Comparison of ENCODE assay signal across 8 mouse cellular contexts in the genomic region with DNA sequence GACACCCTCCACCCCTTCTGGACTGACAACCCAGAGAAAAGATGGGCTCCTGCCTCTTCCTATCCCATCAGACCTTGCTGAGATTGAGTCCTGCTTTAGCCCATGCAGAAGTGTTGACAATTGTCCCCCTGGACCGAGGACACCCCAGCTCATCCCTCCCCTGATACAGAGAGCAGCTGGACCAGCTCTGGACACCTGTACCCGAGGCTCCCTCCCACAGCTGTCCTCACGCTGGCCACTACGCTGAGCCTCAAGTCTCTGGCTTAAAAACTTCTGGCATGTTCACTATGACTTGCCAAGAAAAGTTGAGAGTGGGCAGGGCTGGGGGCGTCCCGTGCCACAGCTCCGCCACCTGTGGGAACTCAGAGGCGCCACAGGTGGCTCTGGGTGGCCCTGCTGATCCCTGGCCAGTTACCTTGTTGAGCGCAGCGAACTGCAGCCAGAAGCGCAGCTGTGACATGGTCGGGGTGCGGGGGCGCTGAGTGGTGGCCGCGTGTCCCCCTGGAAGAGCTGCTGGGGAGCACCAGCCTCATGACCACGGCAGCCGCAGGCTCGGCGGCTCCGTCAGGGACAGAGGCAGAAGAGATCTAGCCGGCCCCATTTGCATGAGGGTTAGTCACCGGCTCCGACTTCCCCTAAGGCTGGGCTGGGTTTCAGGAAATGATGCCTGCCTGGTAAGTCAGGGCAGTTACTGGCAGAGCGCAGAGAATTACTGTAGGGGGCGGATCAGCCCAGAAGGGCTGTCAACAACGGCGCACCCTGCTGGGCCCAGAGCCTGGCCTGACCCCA. TPM values are rescaled to one million over a fixed set of nuclear protein-coding genes. Genes with fewer than 3 reads are reported as not detected.
DNase-seq lines count a peak whose midpoint lies in the region; ATAC-seq and TF ChIP-seq lines count a peak whose summit lies in the region.

No protein-coding gene starts in this region.

- no peak overlapping the region for H3K4me2 ChIP-seq in midbrain, embryonic 11.5 days
- H3K4me2 ChIP-seq in midbrain, embryonic 14.5 days (ENCODE audit: low read length), result no peak overlapping the region
- peak overlapping the region; percentile 67 for H3K4me2 ChIP-seq in intestine, embryonic 15.5 days (replicated peaks)
- H3K4me2 ChIP-seq in limb, embryonic 14.5 days (replicated peaks; ENCODE audit: low read depth, low read length, severe bottlenecking), result peak overlapping the region; percentile 25; the same call in 1 of the 2 replicates

- no peaks in the 10 kb centered on the region for H3K9me3 ChIP-seq in midbrain, embryonic 11.5 days (ENCODE audit: control insufficient read depth, low read length)
- H3K9me3 ChIP-seq in midbrain, embryonic 14.5 days (ENCODE audit: control insufficient read depth, low read length), result no peaks in the 10 kb centered on the region
- H3K9me3 ChIP-seq in intestine, embryonic 15.5 days, result no peaks in the 10 kb centered on the region
- H3K9me3 ChIP-seq in limb, embryonic 14.5 days (ENCODE audit: control insufficient read depth, low read length), result no peaks in the 10 kb centered on the region

- H3K4me1 ChIP-seq in midbrain, embryonic 11.5 days (ENCODE audit: control insufficient read depth, insufficient read depth, low read length), result no peaks in the 10 kb centered on the region
- no peaks in the 10 kb centered on the region for H3K4me1 ChIP-seq in midbrain, embryonic 14.5 days (ENCODE audit: control insufficient read depth, insufficient read depth, low read length)
- peaks cover 14% of the 10 kb centered on the region for H3K4me1 ChIP-seq in bone marrow, adult 2 months (ENCODE audit: control insufficient read depth, insufficient read depth, low read length)
- H3K4me1 ChIP-seq in intestine, embryonic 15.5 days (replicated peaks), result peaks cover 24% of the 10 kb centered on the region
- peaks cover 8% of the 10 kb centered on the region; the same call in 1 of the 2 replicates for H3K4me1 ChIP-seq in limb, embryonic 14.5 days (ENCODE audit: control insufficient read depth, insufficient read depth, low read length)

- TF ChIP-seq CTCF in bone marrow, adult 2 months (IDR thresholded peaks at IDR 0.05; ENCODE audit: control insufficient read depth, insufficient read depth, low read length), result peak; percentile 57; the same call in 1 of the 2 replicates

- ATAC-seq in midbrain, embryonic 11.5 days (ENCODE audit: low FRiP score), result no peak
- no peak for ATAC-seq in midbrain, embryonic 14.5 days (ENCODE audit: low FRiP score, low TSS enrichment)
- peak; percentile 81 for ATAC-seq in intestine, embryonic 15.5 days
- peak; percentile 54; the same call in 1 of the 2 replicates for ATAC-seq in limb, embryonic 14.5 days (ENCODE audit: low FRiP score, low read depth)
- peak; percentile 85 for ATAC-seq in monocyte, adult 5-6 weeks (replicated peaks; ENCODE audit: insufficient number of reproducible peaks, low FRiP score, low TSS enrichment, poor library complexity, severe bottlenecking)

- H3K4me3 ChIP-seq in midbrain, embryonic 11.5 days (ENCODE audit: low read depth, low read length), result no peak overlapping the region
- no peak overlapping the region for H3K4me3 ChIP-seq in midbrain, embryonic 14.5 days (replicated peaks; ENCODE audit: low read depth, low read length)
- peak overlapping the region; percentile 64 for H3K4me3 ChIP-seq in bone marrow, adult 2 months (replicated peaks; ENCODE audit: control insufficient read depth, low read depth, low read length)
- peak overlapping the region; percentile 27 for H3K4me3 ChIP-seq in intestine, embryonic 15.5 days (replicated peaks)
- 0 out of 2 replicates have a peak overlapping the region, but pooled peaks have one; percentile 13 for H3K4me3 ChIP-seq in limb, embryonic 14.5 days (replicated peaks; ENCODE audit: low read length)

- TF ChIP-seq POLR2A in bone marrow, adult 2 months (IDR thresholded peaks at IDR 0.05; ENCODE audit: borderline replicate concordance, control insufficient read depth, low read depth, low read length), result peak; percentile 79; the same call in 1 of the 2 replicates
- no peak for TF ChIP-seq POLR2A in limb, embryonic 14.5 days (IDR thresholded peaks at IDR 0.05; ENCODE audit: borderline replicate concordance, extremely low read depth, insufficient read depth, insufficient read length)

- intact Hi-C loops in gastrocnemius, postnatal 14 days (cut with DNase I; ENCODE audit: low total_unique reads), result no loop called here

- H3K27me3 ChIP-seq in midbrain, embryonic 11.5 days (ENCODE audit: control insufficient read depth, insufficient read depth, low read length), result no peaks in the 10 kb centered on the region
- no peaks in the 10 kb centered on the region for H3K27me3 ChIP-seq in midbrain, embryonic 14.5 days (ENCODE audit: control insufficient read depth, insufficient read depth, low read length)
- no peaks in the 10 kb centered on the region for H3K27me3 ChIP-seq in intestine, embryonic 15.5 days (replicated peaks)
- no peaks in the 10 kb centered on the region for H3K27me3 ChIP-seq in limb, embryonic 14.5 days (ENCODE audit: control insufficient read depth, insufficient read depth, low read length)

- DNase-seq in midbrain, embryonic 11.5 days (ENCODE audit: low spot score, missing footprints), result peak; percentile 82
- no peak for DNase-seq in midbrain, embryonic 14.5 days
- DNase-seq in gastrocnemius, postnatal 14 days, result peak; percentile 76
- DNase-seq in limb, embryonic 14.5 days (ENCODE audit: low spot score), result peak; percentile 63
- peak; percentile 84 for DNase-seq in thymus, postnatal 14 days

- H3K36me3 ChIP-seq in midbrain, embryonic 11.5 days (ENCODE audit: control insufficient read depth, insufficient read depth, low read length), result no peaks in the 10 kb centered on the region
- H3K36me3 ChIP-seq in midbrain, embryonic 14.5 days (ENCODE audit: control insufficient read depth, insufficient read depth, low read length), result peaks cover 19% of the 10 kb centered on the region
- H3K36me3 ChIP-seq in intestine, embryonic 15.5 days, result peaks cover 8% of the 10 kb centered on the region; the same call in 1 of the 2 replicates
- peaks cover 15% of the 10 kb centered on the region for H3K36me3 ChIP-seq in limb, embryonic 14.5 days (ENCODE audit: control insufficient read depth, insufficient read depth, low read length)

- no peak overlapping the region for H3K27ac ChIP-seq in midbrain, embryonic 11.5 days (ENCODE audit: low read depth, low read length)
- H3K27ac ChIP-seq in midbrain, embryonic 14.5 days (replicated peaks; ENCODE audit: low read depth, low read length), result no peak overlapping the region
- H3K27ac ChIP-seq in bone marrow, adult 2 months (ENCODE audit: control insufficient read depth, insufficient read depth, low read depth, low read length, poor library complexity), result peak overlapping the region; percentile 96
- peak overlapping the region; percentile 41 for H3K27ac ChIP-seq in intestine, embryonic 15.5 days
- H3K27ac ChIP-seq in limb, embryonic 14.5 days (replicated peaks; ENCODE audit: low read depth, low read length), result no peak overlapping the region

- no peak overlapping the region for H3K9ac ChIP-seq in midbrain, embryonic 11.5 days (ENCODE audit: low read length)
- H3K9ac ChIP-seq in midbrain, embryonic 14.5 days (replicated peaks; ENCODE audit: low read length), result no peak overlapping the region
- peak overlapping the region; percentile 30; the same call in 1 of the 2 replicates for H3K9ac ChIP-seq in intestine, embryonic 15.5 days
- peak overlapping the region; percentile 25; the same call in 1 of the 2 replicates for H3K9ac ChIP-seq in limb, embryonic 14.5 days (ENCODE audit: low read depth, low read length, severe bottlenecking)

- 18% methylated on average over 28 of the region's 28 CpGs for WGBS in midbrain, embryonic 11.5 days
- 21% methylated on average over 28 of the region's 28 CpGs for WGBS in midbrain, embryonic 14.5 days
- WGBS in bone marrow, adult 2 months, result 2% methylated on average over 28 of the region's 28 CpGs
- 21% methylated on average over 28 of the region's 28 CpGs for WGBS in intestine, embryonic 15.5 days
- 14% methylated on average over 27 of the region's 28 CpGs for WGBS in limb, embryonic 14.5 days

RNA-seq across cellular contexts. Expression of a gene that starts 28.0 kb away (rescaled TPM):
- polyA plus RNA-seq in midbrain, embryonic 11.5 days (2014; fragmentation: Nextera tagmentation; extraction: Ambion mirVana), result 581 and 594 TPM in 2 replicates
- 508 and 543 TPM in 2 replicates for polyA plus RNA-seq in midbrain, embryonic 14.5 days (2014; fragmentation: Nextera tagmentation; extraction: Ambion mirVana)
- polyA plus RNA-seq in bone marrow, adult 2 months (2011; ENCODE audit: insufficient read depth, insufficient read length, low replicate concordance, missing spikeins), result 948 and 2,392 TPM in 2 replicates
- 100 to 1,000 TPM; 389 TPM for total RNA-seq in gastrocnemius, postnatal 14 days (2021)
- 712 and 771 TPM in 2 replicates for polyA plus RNA-seq in intestine, embryonic 15.5 days (2015; fragmentation: Nextera tagmentation; extraction: Ambion mirVana)
- polyA plus RNA-seq in limb, embryonic 14.5 days (2012; rRNA removed), result 372 and 379 TPM in 2 replicates
- polyA plus RNA-seq in limb, embryonic 14.5 days (2014; fragmentation: Nextera tagmentation; extraction: Ambion mirVana), result 466 and 493 TPM in 2 replicates
- total RNA-seq in monocyte, adult 5-6 weeks (2017), result 250 to 253 TPM (median 251 TPM) in 3 replicates

RNA-seq across cellular contexts. Expression of a gene that starts 30.4 kb away (rescaled TPM):
- 7.0 and 7.3 TPM in 2 replicates for polyA plus RNA-seq in midbrain, embryonic 11.5 days (2014; fragmentation: Nextera tagmentation; extraction: Ambion mirVana)
- 13.2 and 13.3 TPM in 2 replicates for polyA plus RNA-seq in midbrain, embryonic 14.5 days (2014; fragmentation: Nextera tagmentation; extraction: Ambion mirVana)
- 37.6 and 83.8 TPM in 2 replicates for polyA plus RNA-seq in bone marrow, adult 2 months (2011; ENCODE audit: insufficient read depth, insufficient read length, low replicate concordance, missing spikeins)
- total RNA-seq in gastrocnemius, postnatal 14 days (2021), result 1 to 10 TPM; 6.2 to 6.3 TPM
- polyA plus RNA-seq in intestine, embryonic 15.5 days (2015; fragmentation: Nextera tagmentation; extraction: Ambion mirVana), result 12.8 and 14.0 TPM in 2 replicates
- 24.9 and 29.5 TPM in 2 replicates for polyA plus RNA-seq in limb, embryonic 14.5 days (2012; rRNA removed)
- 15.3 and 16.8 TPM in 2 replicates for polyA plus RNA-seq in limb, embryonic 14.5 days (2014; fragmentation: Nextera tagmentation; extraction: Ambion mirVana)
- 50.6 to 75.0 TPM (median 51.9 TPM) in 3 replicates for total RNA-seq in monocyte, adult 5-6 weeks (2017)

RNA-seq across cellular contexts. Expression of a gene that starts 35.4 kb away (rescaled TPM):
- polyA plus RNA-seq in midbrain, embryonic 11.5 days (2014; fragmentation: Nextera tagmentation; extraction: Ambion mirVana), result 200 and 225 TPM in 2 replicates
- polyA plus RNA-seq in midbrain, embryonic 14.5 days (2014; fragmentation: Nextera tagmentation; extraction: Ambion mirVana), result 157 and 167 TPM in 2 replicates
- polyA plus RNA-seq in bone marrow, adult 2 months (2011; ENCODE audit: insufficient read depth, insufficient read length, low replicate concordance, missing spikeins), result 35.6 and 44.5 TPM in 2 replicates
- total RNA-seq in gastrocnemius, postnatal 14 days (2021), result 10 to 100 TPM; 45.3 to 55.6 TPM
- polyA plus RNA-seq in intestine, embryonic 15.5 days (2015; fragmentation: Nextera tagmentation; extraction: Ambion mirVana), result 206 and 218 TPM in 2 replicates
- 287 and 350 TPM in 2 replicates for polyA plus RNA-seq in limb, embryonic 14.5 days (2012; rRNA removed)
- 247 and 248 TPM in 2 replicates for polyA plus RNA-seq in limb, embryonic 14.5 days (2014; fragmentation: Nextera tagmentation; extraction: Ambion mirVana)
- total RNA-seq in monocyte, adult 5-6 weeks (2017), result 83.4 to 130 TPM (median 95.9 TPM) in 3 replicates

RNA-seq across cellular contexts. Expression of a gene that starts 40.6 kb away (rescaled TPM):
- polyA plus RNA-seq in midbrain, embryonic 11.5 days (2014; fragmentation: Nextera tagmentation; extraction: Ambion mirVana), result 18.5 and 23.1 TPM in 2 replicates
- polyA plus RNA-seq in midbrain, embryonic 14.5 days (2014; fragmentation: Nextera tagmentation; extraction: Ambion mirVana), result 26.5 and 38.7 TPM in 2 replicates
- polyA plus RNA-seq in bone marrow, adult 2 months (2011; ENCODE audit: insufficient read depth, insufficient read length, low replicate concordance, missing spikeins), result 197 and 344 TPM in 2 replicates
- total RNA-seq in gastrocnemius, postnatal 14 days (2021), result 10 to 100 TPM; 87.6 to 98.0 TPM
- 14.4 and 21.2 TPM in 2 replicates for polyA plus RNA-seq in intestine, embryonic 15.5 days (2015; fragmentation: Nextera tagmentation; extraction: Ambion mirVana)
- polyA plus RNA-seq in limb, embryonic 14.5 days (2012; rRNA removed), result 133 and 147 TPM in 2 replicates
- polyA plus RNA-seq in limb, embryonic 14.5 days (2014; fragmentation: Nextera tagmentation; extraction: Ambion mirVana), result 30.1 and 32.4 TPM in 2 replicates
- 155 to 177 TPM (median 155 TPM) in 3 replicates for total RNA-seq in monocyte, adult 5-6 weeks (2017)

RNA-seq across cellular contexts. Expression of a gene that starts 58.6 kb away (rescaled TPM):
- 3.6 and 3.8 TPM in 2 replicates for polyA plus RNA-seq in midbrain, embryonic 11.5 days (2014; fragmentation: Nextera tagmentation; extraction: Ambion mirVana)
- 0.39 and 1.4 TPM in 2 replicates for polyA plus RNA-seq in midbrain, embryonic 14.5 days (2014; fragmentation: Nextera tagmentation; extraction: Ambion mirVana)
- polyA plus RNA-seq in bone marrow, adult 2 months (2011; ENCODE audit: insufficient read depth, insufficient read length, low replicate concordance, missing spikeins), result 111 and 291 TPM in 2 replicates
- total RNA-seq in gastrocnemius, postnatal 14 days (2021), result 1 to 10 TPM; 1.7 to 1.9 TPM
- 6.3 and 6.5 TPM in 2 replicates for polyA plus RNA-seq in intestine, embryonic 15.5 days (2015; fragmentation: Nextera tagmentation; extraction: Ambion mirVana)
- polyA plus RNA-seq in limb, embryonic 14.5 days (2012; rRNA removed), result 12.8 and 14.4 TPM in 2 replicates
- 3.4 and 5.7 TPM in 2 replicates for polyA plus RNA-seq in limb, embryonic 14.5 days (2014; fragmentation: Nextera tagmentation; extraction: Ambion mirVana)
- total RNA-seq in monocyte, adult 5-6 weeks (2017), result 356 to 478 TPM (median 365 TPM) in 3 replicates

Comparison
In these comparisons a context has a peak if more than half of its experiments do, and no peak if none do; other contexts are left out.
1. ATAC-seq: peak in intestine, embryonic 15.5 days (single experiment), limb, embryonic 14.5 days (single experiment) and monocyte, adult 5-6 weeks (single experiment); none in midbrain, embryonic 11.5 days (single experiment) and midbrain, embryonic 14.5 days (single experiment).
2. H3K27ac ChIP-seq: peak in bone marrow, adult 2 months (single experiment) and intestine, embryonic 15.5 days (single experiment); none in midbrain, embryonic 11.5 days (single experiment), midbrain, embryonic 14.5 days (single experiment) and limb, embryonic 14.5 days (single experiment).
3. H3K4me2 ChIP-seq: peak in intestine, embryonic 15.5 days (single experiment) and limb, embryonic 14.5 days (single experiment); none in midbrain, embryonic 11.5 days (single experiment) and midbrain, embryonic 14.5 days (single experiment).
4. H3K4me3 ChIP-seq: peak in bone marrow, adult 2 months (single experiment), intestine, embryonic 15.5 days (single experiment) and limb, embryonic 14.5 days (single experiment); none in midbrain, embryonic 11.5 days (single experiment) and midbrain, embryonic 14.5 days (single experiment).
5. H3K9ac ChIP-seq: peak in intestine, embryonic 15.5 days (single experiment) and limb, embryonic 14.5 days (single experiment); none in midbrain, embryonic 11.5 days (single experiment) and midbrain, embryonic 14.5 days (single experiment).